Mouse (Mus musculus) forebrain, embryonic 15.5 days (tissue): ENCODE measurements around the gene Tchh. TPM values are rescaled to one million over a fixed set of nuclear protein-coding genes. Genes with fewer than 3 reads are reported as not detected.
A peak's percentile ranks its signal among the peaks of the same experiment; 100 is the strongest.
"Not testable (repeated sequence)": the region's sequence is repeated elsewhere in the genome, so short reads cannot be mapped to it uniquely, and the experiment has no call there.

Source experiments
- ATAC-seq: fragments of 200-750 bp; cut with Nextera tagmentation; replicated peaks from 2 replicates; pipeline ENCODE4 v1.8.0; 2017; ENCODE audit warnings: mild to moderate bottlenecking, moderate TSS enrichment, moderate library complexity
- H3K27ac ChIP-seq: fragments of 300-500 bp; sonication (generic); replicated peaks from 2 replicates; pipeline ENCODE4 v1.5.1; 2015; ENCODE audit warnings: mild to moderate bottlenecking, inconsistent platforms
- H3K27me3 ChIP-seq: fragments of 300-500 bp; sonication (generic); 2 replicates; pipeline ENCODE4 v1.6.1; 2015; ENCODE audit warnings: inconsistent platforms
- H3K36me3 ChIP-seq: fragments of 300-500 bp; sonication (generic); 2 replicates; pipeline ENCODE4 v1.6.1; 2015; ENCODE audit warnings: mild to moderate bottlenecking, inconsistent platforms
- H3K4me1 ChIP-seq: fragments of 300-500 bp; sonication (generic); 2 replicates; pipeline ENCODE4 v1.6.1; 2015; ENCODE audit warnings: inconsistent platforms
- H3K4me2 ChIP-seq: fragments of 300-500 bp; sonication (generic); replicated peaks from 2 replicates; pipeline ENCODE4 v1.6.1; 2015; ENCODE audit warnings: mild to moderate bottlenecking, inconsistent platforms
- H3K4me3 ChIP-seq: fragments of 300-500 bp; sonication (generic); 2 replicates; pipeline ENCODE4 v1.5.1; 2015; ENCODE audit warnings: mild to moderate bottlenecking, inconsistent platforms
- H3K9ac ChIP-seq: fragments of 300-500 bp; sonication (generic); replicated peaks from 2 replicates; pipeline ENCODE4 v1.6.1; 2015; ENCODE audit warnings: mild to moderate bottlenecking, inconsistent platforms
- H3K9me3 ChIP-seq: fragments of 300-500 bp; sonication (generic); 2 replicates; pipeline ENCODE4 v1.6.1; 2016; ENCODE audit warnings: inconsistent platforms
- WGBS: fragments of 180-500 bp; shearing (Covaris S2); methylation state at CpG from one replicate; pipeline ENCODE4 v1.1.7; 2015; ENCODE audit warnings: mixed read lengths; 5-methylcytosine and 5-hydroxymethylcytosine counted together
- polyA plus RNA-seq: library from polyadenylated mRNA; unstranded; fragments of >200 nt; fragmentation: Nextera tagmentation; extraction: Ambion mirVana; gene quantifications from 2 replicates; pipeline ENCODE4 v1.2.1, GENCODE M21; 2015

Gene Tchh
- polyA plus RNA-seq, result 0.52 and 0.74 TPM in 2 replicates

GRCm38 (mm10) chr3:93442030-93442429 is at the start of gene Tchh:
TSS of gene Tchh (plus strand) at chr3:93442330.
- no peak within 1 kb of the TSS for H3K27ac ChIP-seq
- H3K4me1 ChIP-seq, result peaks cover 27% of the 10 kb centered on the region
- peak within 1 kb of the TSS; percentile 53 for H3K4me3 ChIP-seq
- H3K9ac ChIP-seq, result no peak within 1 kb of the TSS
- no peaks in the 10 kb centered on the region for H3K36me3 ChIP-seq
- peaks cover 31% of the 10 kb centered on the region for H3K27me3 ChIP-seq
- ATAC-seq, result no peak
- WGBS, result 87% methylated on average over 1 of the region's 1 CpGs
- H3K4me2 ChIP-seq, result peak within 1 kb of the TSS; percentile 79; the same call in 1 of the 2 replicates
- H3K9me3 ChIP-seq, result no peaks in the 10 kb centered on the region

GRCm38 (mm10) chr3:93393366-93393765 is 48.8 kb upstream of the Tchh start, which contains the start of gene Rptn:
TSS of gene Rptn (plus strand) at chr3:93393699.
- 77% methylated on average over 2 of the region's 2 CpGs for WGBS
- Histone ChIP-seq H3K9ac (no peak within 1 kb of the TSS), H3K36me3 (no peaks in the 10 kb centered on the region), H3K4me3 (no peak within 1 kb of the TSS), H3K9me3 (no peaks in the 10 kb centered on the region), H3K27ac (no peak within 1 kb of the TSS), H3K4me1 (no peaks in the 10 kb centered on the region), H3K27me3 (no peaks in the 10 kb centered on the region), H3K4me2 (no peak within 1 kb of the TSS)
- ATAC-seq, result no peak

GRCm38 (mm10) chr3:93403936-93404335 is 38.2 kb upstream of the Tchh start:
- H3K4me2 ChIP-seq, result no peak overlapping the region
- H3K27me3 ChIP-seq, result no peaks in the 10 kb centered on the region
- no peak overlapping the region for H3K4me3 ChIP-seq
- no peaks in the 10 kb centered on the region for H3K36me3 ChIP-seq
- no peak overlapping the region for H3K27ac ChIP-seq
- no peak for ATAC-seq
- no peaks in the 10 kb centered on the region for H3K4me1 ChIP-seq
- H3K9ac ChIP-seq, result no peak overlapping the region
- no peaks in the 10 kb centered on the region for H3K9me3 ChIP-seq
- WGBS, result 91% methylated on average over 3 of the region's 3 CpGs

- Histone ChIP-seq H3K4me3 (no peak overlapping the region), H3K9me3 (no peaks in the 10 kb centered on the region), H3K36me3 (no peaks in the 10 kb centered on the region), H3K4me2 (no peak overlapping the region), H3K4me1 (no peaks in the 10 kb centered on the region), H3K9ac (no peak overlapping the region), H3K27ac (no peak overlapping the region), H3K27me3 (no peaks in the 10 kb centered on the region)
- no peak; the same call in 1 of the 2 replicates for ATAC-seq
- WGBS, result 25% methylated on average over 5 of the region's 5 CpGs
Measured at GRCm38 (mm10) chr3:93406992-93407391, 35.1 kb upstream of the Tchh start.

GRCm38 (mm10) chr3:93411905-93412304 is 30.2 kb upstream of the Tchh start:
- ATAC-seq, result no peak
- Histone ChIP-seq H3K4me1 (no peaks in the 10 kb centered on the region), H3K27me3 (no peaks in the 10 kb centered on the region), H3K9ac (no peak overlapping the region), H3K9me3 (no peaks in the 10 kb centered on the region), H3K27ac (no peak overlapping the region), H3K4me3 (no peak overlapping the region), H3K4me2 (no peak overlapping the region), H3K36me3 (no peaks in the 10 kb centered on the region)
- WGBS, result 8% methylated on average over 2 of the region's 2 CpGs

- Histone ChIP-seq H3K4me1 (no peaks in the 10 kb centered on the region), H3K4me3 (no peak overlapping the region), H3K9ac (no peak overlapping the region), H3K27ac (no peak overlapping the region), H3K36me3 (no peaks in the 10 kb centered on the region), H3K27me3 (no peaks in the 10 kb centered on the region), H3K4me2 (no peak overlapping the region), H3K9me3 (no peaks in the 10 kb centered on the region)
- no peak for ATAC-seq
- WGBS, result 23% methylated on average over 3 of the region's 3 CpGs
Measured at GRCm38 (mm10) chr3:93431673-93432072, 10.5 kb upstream of the Tchh start.

- no peaks in the 10 kb centered on the region for H3K36me3 ChIP-seq
- peaks cover 31% of the 10 kb centered on the region for H3K27me3 ChIP-seq
- peaks cover 34% of the 10 kb centered on the region for H3K4me1 ChIP-seq
- no peak for ATAC-seq
- WGBS, result under 1% methylated on average over 38 of the region's 38 CpGs
- H3K27ac ChIP-seq, result no peak overlapping the region
- H3K4me2 ChIP-seq, result peak overlapping the region; percentile 79
- H3K9me3 ChIP-seq, result no peaks in the 10 kb centered on the region
- peak overlapping the region; percentile 53 for H3K4me3 ChIP-seq
- peak overlapping the region; percentile 47 for H3K9ac ChIP-seq
Measured at GRCm38 (mm10) chr3:93443501-93444101, 1.5 kb downstream of the Tchh start.

GRCm38 (mm10) chr3:93444343-93445164 is 2.4 kb downstream of the Tchh start:
- peak; percentile 82 for ATAC-seq
- Histone ChIP-seq H3K9ac (peak overlapping the region; percentile 47), H3K4me2 (peak overlapping the region; percentile 79), H3K27me3 (peaks cover 32% of the 10 kb centered on the region), H3K9me3 (no peaks in the 10 kb centered on the region), H3K4me1 (peaks cover 34% of the 10 kb centered on the region), H3K36me3 (no peaks in the 10 kb centered on the region), H3K27ac (peak overlapping the region; percentile 60), H3K4me3 (peak overlapping the region; percentile 53)
- under 1% methylated on average over 56 of the region's 56 CpGs for WGBS

GRCm38 (mm10) chr3:93445165-93445705 is 3.1 kb downstream of the Tchh start:
- ATAC-seq, result peak; percentile 12
- H3K4me2 ChIP-seq, result peak overlapping the region; percentile 79
- H3K36me3 ChIP-seq, result no peaks in the 10 kb centered on the region
- H3K9me3 ChIP-seq, result no peaks in the 10 kb centered on the region
- H3K27me3 ChIP-seq, result peaks cover 39% of the 10 kb centered on the region
- peaks cover 34% of the 10 kb centered on the region for H3K4me1 ChIP-seq
- peak overlapping the region; percentile 60 for H3K27ac ChIP-seq
- peak overlapping the region; percentile 53 for H3K4me3 ChIP-seq
- H3K9ac ChIP-seq, result peak overlapping the region; percentile 47
- WGBS, result under 1% methylated on average over 36 of the region's 36 CpGs

- under 1% methylated on average over 54 of the region's 54 CpGs for WGBS
- Histone ChIP-seq H3K36me3 (no peaks in the 10 kb centered on the region), H3K27ac (no peak overlapping the region), H3K4me3 (peak overlapping the region; percentile 53), H3K9me3 (no peaks in the 10 kb centered on the region), H3K27me3 (peaks cover 33% of the 10 kb centered on the region), H3K4me1 (peaks cover 34% of the 10 kb centered on the region), H3K9ac (peak overlapping the region; percentile 19), H3K4me2 (peak overlapping the region; percentile 79)
- ATAC-seq, result no peak
Measured at GRCm38 (mm10) chr3:93446128-93446755, 4.1 kb downstream of the Tchh start.

GRCm38 (mm10) chr3:93446756-93447137 is 4.6 kb downstream of the Tchh start:
- peak overlapping the region; percentile 53 for H3K4me3 ChIP-seq
- under 1% methylated on average over 32 of the region's 32 CpGs for WGBS
- not testable (repeated sequence) for H3K27ac ChIP-seq, H3K36me3 ChIP-seq, H3K9me3 ChIP-seq, ATAC-seq
- peaks cover 33% of the 10 kb centered on the region for H3K27me3 ChIP-seq
- H3K9ac ChIP-seq, result peak overlapping the region; percentile 19
- peak overlapping the region; percentile 79 for H3K4me2 ChIP-seq
- H3K4me1 ChIP-seq, result peaks cover 34% of the 10 kb centered on the region
